Mouse (Mus musculus) heart, embryonic 14.5 days (tissue): Measurements from ENCODE around the gene Bad. TPM values are rescaled to one million over a fixed set of nuclear protein-coding genes. Genes with fewer than 3 reads are reported as not detected.

Source experiments
- ATAC-seq: fragments of 200-750 bp; cut with Nextera tagmentation; 2 replicates; pipeline ENCODE4 v1.8.0; 2017; ENCODE audit warnings: low read depth, moderate TSS enrichment; ENCODE audit not compliant: insufficient number of reproducible peaks, insufficient read depth, low FRiP score
- H3K27ac ChIP-seq, 2 experiments: fragments of 200-500 bp in 1 of 2; fragments of 300-500 bp in 1 of 2; sonication (generic) in 1 of 2; replicated peaks in 1 of 2; 2 replicates each; pipeline ENCODE4 v1.5.1; 2012 to 2014; ENCODE audit warnings: low read depth in 2 of 2, low read length in 2 of 2, control low read depth in 1 of 2, mild to moderate bottlenecking in 1 of 2, mixed read lengths in 1 of 2; ENCODE audit not compliant: control insufficient read depth in 1 of 2, insufficient read depth in 1 of 2
- H3K27me3 ChIP-seq: fragments of 300-500 bp; sonication (generic); 2 replicates; pipeline ENCODE4 v1.6.1; 2014; ENCODE audit warnings: mild to moderate bottlenecking, low read length, control low read depth; ENCODE audit not compliant: control insufficient read depth, insufficient read depth
- H3K36me3 ChIP-seq: fragments of 300-500 bp; sonication (generic); 2 replicates; pipeline ENCODE4 v1.6.1; 2014; ENCODE audit warnings: mild to moderate bottlenecking, control low read depth, low read length, mixed read lengths; ENCODE audit not compliant: control insufficient read depth, insufficient read depth
- H3K4me1 ChIP-seq, 2 experiments: fragments of 200-500 bp in 1 of 2; fragments of 300-500 bp in 1 of 2; sonication (generic) in 1 of 2; 2 replicates each; pipeline ENCODE4 v1.6.1; 2012 to 2014; ENCODE audit warnings: low read length in 2 of 2, control low read depth in 1 of 2, mixed read lengths in 1 of 2; ENCODE audit not compliant: control insufficient read depth in 2 of 2, insufficient read depth in 2 of 2
- H3K4me2 ChIP-seq: fragments of 300-500 bp; sonication (generic); 2 replicates; pipeline ENCODE4 v1.6.1; 2014; ENCODE audit warnings: mild to moderate bottlenecking, low read length
- H3K4me3 ChIP-seq, 2 experiments: fragments of 200-500 bp in 1 of 2; fragments of 300-500 bp in 1 of 2; sonication (generic) in 1 of 2; 2 replicates each; pipeline ENCODE4 v1.5.1; 2012 to 2014; ENCODE audit warnings: low read length in 2 of 2, mild to moderate bottlenecking in 2 of 2, control low read depth in 1 of 2, low read depth in 1 of 2, moderate library complexity in 1 of 2; ENCODE audit not compliant: control insufficient read depth in 1 of 2, insufficient read depth in 1 of 2
- H3K9ac ChIP-seq: fragments of 300-500 bp; sonication (generic); 2 replicates; pipeline ENCODE4 v1.6.1; 2014; ENCODE audit warnings: mild to moderate bottlenecking, low read length
- H3K9me3 ChIP-seq: fragments of 300-500 bp; sonication (generic); 2 replicates; pipeline ENCODE4 v1.6.1; 2016; ENCODE audit warnings: low read length, control low read depth; ENCODE audit not compliant: control insufficient read depth
- WGBS: fragments of 180-500 bp; shearing (Covaris S2); extraction: QIAGEN DNeasy Blood & Tissue Kit; methylation state at CpG from one replicate; pipeline ENCODE4 v1.1.7; 2014; 5-methylcytosine and 5-hydroxymethylcytosine counted together
- polyA plus RNA-seq: library from polyadenylated mRNA; unstranded; fragments of >200 nt; fragmentation: Nextera tagmentation; extraction: Ambion mirVana; gene quantifications from 2 replicates; pipeline ENCODE4 v1.2.1, GENCODE M21; 2014

Gene Bad
- polyA plus RNA-seq, 1 experiment from 2014 or later, result 58.0 TPM

- WGBS, result 18% methylated on average over 29 of the region's 29 CpGs
- H3K27ac ChIP-seq, result peak overlapping the region; percentile 43 to 68
- H3K9ac ChIP-seq, result peak overlapping the region; percentile 89
- H3K27me3 ChIP-seq, result peaks cover 8% of the 10 kb centered on the region
- no peaks in the 10 kb centered on the region for H3K9me3 ChIP-seq
- peak overlapping the region; percentile 69 to 82 for H3K4me3 ChIP-seq
- H3K4me1 ChIP-seq, result peaks cover 10 to 18% of the 10 kb centered on the region in 2 experiments
- peaks cover 16% of the 10 kb centered on the region; the same call in 1 of the 2 replicates for H3K36me3 ChIP-seq
- ATAC-seq, result no peak
- H3K4me2 ChIP-seq, result peak overlapping the region; percentile 98
These were observed 987 bp upstream of the Bad start for GRCm38 (mm10) chr19:6940396-6941351.

GRCm38 (mm10) chr19:6942249-6942691 is 609 bp downstream of the Bad start, which contains the start of gene Gpr137:
Gene Gpr137, minus strand, starts transcription at chr19:6942480.
- no peaks in the 10 kb centered on the region for H3K9me3 ChIP-seq
- H3K27me3 ChIP-seq, result no peaks in the 10 kb centered on the region
- peak; percentile 86 for ATAC-seq
- WGBS, result under 1% methylated on average over 27 of the region's 27 CpGs
- peak within 1 kb of the TSS; percentile 91 to 92 for H3K27ac ChIP-seq
- H3K36me3 ChIP-seq, result peaks cover 20% of the 10 kb centered on the region; the same call in 1 of the 2 replicates
- H3K4me3 ChIP-seq, result peak within 1 kb of the TSS; percentile 69 to 82
- peak within 1 kb of the TSS; percentile 98 for H3K4me2 ChIP-seq
- peak within 1 kb of the TSS; percentile 89 for H3K9ac ChIP-seq
- peaks cover 10 to 18% of the 10 kb centered on the region in 2 experiments for H3K4me1 ChIP-seq

GRCm38 (mm10) chr19:6942764-6943163 is 1.1 kb downstream of the Bad start:
- ATAC-seq, result no peak
- peak overlapping the region; percentile 80 to 91 for H3K27ac ChIP-seq

GRCm38 (mm10) chr19:6943709-6944108 is 2.0 kb downstream of the Bad start:
- H3K27me3 ChIP-seq, result no peaks in the 10 kb centered on the region
- H3K4me1 ChIP-seq, result peaks cover 10 to 18% of the 10 kb centered on the region in 2 experiments
- H3K4me3 ChIP-seq, result no peak overlapping the region
- no peaks in the 10 kb centered on the region for H3K9me3 ChIP-seq
- H3K27ac ChIP-seq, result no peak overlapping the region
- no peak for ATAC-seq
- no peak overlapping the region for H3K4me2 ChIP-seq
- no peak overlapping the region for H3K9ac ChIP-seq
- peaks cover 14% of the 10 kb centered on the region; the same call in 1 of the 2 replicates for H3K36me3 ChIP-seq
- 93% methylated on average over 6 of the region's 6 CpGs for WGBS

More at GRCm38 (mm10) chr19:6942764-6943163, 1.1 kb downstream of the Bad start:
- Histone ChIP-seq H3K4me3 (peak overlapping the region; percentile 69 to 82), H3K4me1 (peaks cover 10 to 18% of the 10 kb centered on the region in 2 experiments), H3K36me3 (peaks cover 19% of the 10 kb centered on the region; the same call in 1 of the 2 replicates), H3K9ac (peak overlapping the region; percentile 89), H3K4me2 (peak overlapping the region; percentile 98), H3K27me3 (no peaks in the 10 kb centered on the region), H3K9me3 (no peaks in the 10 kb centered on the region)
- WGBS, result 26% methylated on average over 5 of the region's 5 CpGs

GRCm38 (mm10) chr19:6947742-6948141 is 6.1 kb downstream of the Bad start:
- ATAC-seq, result no peak
- no peak overlapping the region for H3K4me3 ChIP-seq
- WGBS, result 56% methylated on average over 4 of the region's 4 CpGs

GRCm38 (mm10) chr19:6948186-6948585 is 6.5 kb downstream of the Bad start:
- Histone ChIP-seq H3K4me3 (no peak overlapping the region), H3K27me3 (no peaks in the 10 kb centered on the region), H3K4me2 (no peak overlapping the region), H3K9me3 (no peaks in the 10 kb centered on the region), H3K27ac (no peak overlapping the region), H3K9ac (no peak overlapping the region), H3K36me3 (peaks cover 14% of the 10 kb centered on the region; the same call in 1 of the 2 replicates), H3K4me1 (peaks cover 14 to 25% of the 10 kb centered on the region in 2 experiments)
- no peak for ATAC-seq
- 86% methylated on average over 4 of the region's 4 CpGs for WGBS

More at GRCm38 (mm10) chr19:6947742-6948141, 6.1 kb downstream of the Bad start:
- Histone ChIP-seq H3K9me3 (no peaks in the 10 kb centered on the region), H3K27ac (no peak overlapping the region), H3K36me3 (peaks cover 14% of the 10 kb centered on the region; the same call in 1 of the 2 replicates), H3K4me1 (peaks cover 11 to 25% of the 10 kb centered on the region in 2 experiments), H3K9ac (no peak overlapping the region), H3K27me3 (no peaks in the 10 kb centered on the region), H3K4me2 (no peak overlapping the region)

- peaks cover 15 to 34% of the 10 kb centered on the region in 2 experiments for H3K4me1 ChIP-seq
- WGBS, result 88% methylated on average over 5 of the region's 5 CpGs
- peaks cover 13% of the 10 kb centered on the region for H3K36me3 ChIP-seq
- no peak overlapping the region for H3K27ac ChIP-seq
- no peak overlapping the region for H3K4me2 ChIP-seq
- H3K27me3 ChIP-seq, result no peaks in the 10 kb centered on the region
- no peak overlapping the region for H3K4me3 ChIP-seq
- H3K9ac ChIP-seq, result no peak overlapping the region
- H3K9me3 ChIP-seq, result no peaks in the 10 kb centered on the region
- ATAC-seq, result no peak
These were observed 7.9 kb downstream of the Bad start for GRCm38 (mm10) chr19:6949532-6949931.
